Mouse (Mus musculus) spleen, adult 18-20 months (tissue): ENCODE results near the gene Tubb3.
A peak's percentile ranks its signal among the peaks of the same experiment; 100 is the strongest.
"Not testable (repeated sequence)": the region's sequence is repeated elsewhere in the genome, so short reads cannot be mapped to it uniquely, and the experiment has no call there.

Experiments
- DNase-seq, 2 experiments: peaks; one replicate each; pipeline ENCODE4 v3.0.0; 2022; ENCODE audit warnings: mixed read lengths in 2 of 2

Gene Tubb3

GRCm38 (mm10) chr8:123433241-123433974, 22.2 kb downstream of the Tubb3 start:
- not testable (repeated sequence) for DNase-seq

- DNase-seq, result no peak
These were observed 30.6 kb downstream of the Tubb3 start for GRCm38 (mm10) chr8:123441788-123442187.

DNA sequence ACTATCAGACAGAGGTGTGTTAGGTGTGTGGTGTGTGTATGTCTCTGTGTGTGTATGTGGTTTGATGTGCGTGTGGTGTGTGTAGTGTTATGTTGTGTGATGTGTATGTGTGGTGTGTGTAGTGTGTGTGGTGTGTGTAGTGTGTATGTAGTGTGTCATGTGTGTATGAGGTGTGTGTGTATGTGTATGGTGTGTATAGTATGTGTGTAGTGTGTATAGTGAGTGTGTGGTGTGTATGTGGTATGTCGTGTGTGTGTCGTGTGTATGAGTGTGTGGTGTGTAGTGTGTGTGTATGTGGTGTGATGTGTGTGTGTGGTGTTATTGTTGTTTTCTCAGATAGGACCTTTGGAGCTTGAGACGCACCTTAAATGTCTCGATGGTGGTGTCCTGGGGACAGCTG, 31.1 kb downstream of the Tubb3 start:
- DNase-seq, result no peak

- DNase-seq, result peak; percentile 80 to 97
These were observed 31.8 kb downstream of the Tubb3 start for GRCm38 (mm10) chr8:123442871-123443575.

- DNase-seq, result no peak
These were observed 32.3 kb downstream of the Tubb3 start for GRCm38 (mm10) chr8:123443576-123443921.

DNA sequence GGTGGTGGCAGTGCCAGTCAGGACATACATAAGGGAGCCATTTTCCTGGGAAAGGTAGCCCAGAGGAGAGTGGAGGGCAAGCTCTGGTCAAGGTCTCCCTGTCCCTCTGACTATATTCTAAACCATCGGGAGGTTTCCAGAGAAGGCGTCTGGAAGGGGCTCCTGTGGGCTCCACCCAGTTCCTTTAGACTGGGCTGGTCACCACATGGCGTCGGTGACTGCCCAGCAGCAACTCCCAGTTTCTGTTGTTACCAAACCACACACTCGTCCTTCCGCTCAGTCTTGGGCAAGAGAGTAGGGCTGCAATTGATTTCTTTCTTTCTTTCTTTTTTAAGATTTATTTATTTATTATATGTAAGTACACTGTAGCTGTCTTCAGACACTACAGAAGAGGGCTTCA, 32.9 kb downstream of the Tubb3 start:
- DNase-seq, result no peak

- DNase-seq, result no peak
These were observed 34.8 kb downstream of the Tubb3 start for GRCm38 (mm10) chr8:123445981-123446380.

GRCm38 (mm10) chr8:123446799-123447198, 35.6 kb downstream of the Tubb3 start:
- DNase-seq, result no peak

- no peak for DNase-seq
These were observed 39.6 kb downstream of the Tubb3 start for GRCm38 (mm10) chr8:123450783-123451182.

DNA sequence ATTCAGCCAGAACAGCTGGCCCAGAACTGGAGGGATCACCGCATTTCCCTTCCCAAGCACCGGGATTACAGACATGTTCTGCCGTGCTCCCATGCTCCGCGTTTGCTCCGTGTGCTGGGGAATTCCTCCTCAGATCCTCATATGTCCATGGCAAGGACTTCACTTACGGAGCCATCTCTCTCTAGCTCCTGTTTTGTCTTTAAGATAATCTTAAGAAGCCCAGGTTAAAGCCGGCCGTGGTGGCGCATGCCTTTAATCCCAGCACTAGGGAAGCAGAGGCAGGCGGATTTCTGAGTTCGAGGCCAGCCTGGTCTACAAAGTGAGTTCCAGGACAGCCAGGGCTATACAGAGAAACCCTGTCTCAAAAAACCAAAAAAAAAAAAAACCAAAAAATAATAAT, 40.5 kb downstream of the Tubb3 start:
- DNase-seq, result not testable (repeated sequence)

GRCm38 (mm10) chr8:123452149-123452548, 40.9 kb downstream of the Tubb3 start:
- no peak for DNase-seq

DNA sequence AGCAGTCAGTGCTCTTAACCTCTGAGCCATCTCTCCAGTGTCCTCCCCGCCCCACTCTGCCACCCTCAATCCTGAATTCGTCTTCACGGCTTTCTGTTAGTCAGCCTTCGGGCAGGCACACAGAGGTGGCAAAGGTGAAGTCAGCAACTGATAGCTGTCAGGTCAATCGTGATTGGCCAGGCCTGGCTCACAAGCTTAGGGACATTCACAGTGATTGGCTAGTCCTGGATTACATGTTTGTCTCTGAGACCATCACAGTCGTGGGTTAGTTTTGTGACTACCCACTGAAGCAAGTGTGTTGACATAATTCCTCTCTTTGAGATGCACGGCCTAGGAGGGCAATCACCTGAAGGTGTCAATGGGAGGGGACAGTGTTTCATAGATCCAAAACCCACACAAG, 42.1 kb downstream of the Tubb3 start:
- no peak for DNase-seq

- no peak for DNase-seq
These were observed 42.7 kb downstream of the Tubb3 start for GRCm38 (mm10) chr8:123453951-123454350.

DNA sequence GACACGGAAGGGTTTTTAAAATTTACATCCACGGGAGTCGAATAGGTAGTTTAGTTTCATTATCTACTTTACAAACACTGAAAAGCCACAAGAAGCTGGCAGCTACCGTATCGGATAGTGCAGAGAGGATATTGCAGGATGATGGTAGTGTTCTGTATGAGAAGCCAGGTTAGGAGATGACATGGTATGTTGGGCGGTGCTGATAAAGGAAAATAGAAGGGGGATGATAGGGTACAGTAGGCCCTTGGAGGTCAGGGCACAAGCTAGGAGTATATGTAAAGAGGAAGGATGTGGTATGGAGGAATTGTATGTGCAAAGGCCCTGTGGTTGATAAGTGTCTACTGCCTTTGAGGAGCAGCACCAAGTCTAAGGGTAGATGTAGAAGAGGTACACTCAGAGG, 43.3 kb downstream of the Tubb3 start:
- DNase-seq, result no peak

DNA sequence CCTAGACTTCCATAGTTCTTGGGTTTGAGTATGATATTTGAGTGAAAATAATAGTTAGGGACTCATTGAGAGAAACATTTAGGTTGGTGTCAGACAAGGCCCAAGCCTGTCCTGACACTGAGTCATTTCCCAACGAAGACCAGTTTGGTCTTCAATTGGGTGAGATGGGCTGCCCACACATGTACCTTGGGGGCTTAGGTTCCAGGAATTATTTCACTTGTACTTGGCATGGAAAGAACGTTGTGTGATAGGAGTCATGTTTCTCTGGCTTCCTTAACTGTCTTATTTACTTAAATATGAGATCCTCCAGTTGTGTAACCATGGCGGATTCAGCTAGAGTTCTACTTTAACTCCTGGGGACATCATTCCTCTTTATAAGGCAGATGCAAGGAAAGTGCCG, 52.4 kb downstream of the Tubb3 start:
- no peak for DNase-seq

- no peak for DNase-seq
These were observed 56.3 kb downstream of the Tubb3 start for GRCm38 (mm10) chr8:123467476-123467875.
